Mouse (Mus musculus): Measurements from ENCODE around the gene Csf1.

DNA sequence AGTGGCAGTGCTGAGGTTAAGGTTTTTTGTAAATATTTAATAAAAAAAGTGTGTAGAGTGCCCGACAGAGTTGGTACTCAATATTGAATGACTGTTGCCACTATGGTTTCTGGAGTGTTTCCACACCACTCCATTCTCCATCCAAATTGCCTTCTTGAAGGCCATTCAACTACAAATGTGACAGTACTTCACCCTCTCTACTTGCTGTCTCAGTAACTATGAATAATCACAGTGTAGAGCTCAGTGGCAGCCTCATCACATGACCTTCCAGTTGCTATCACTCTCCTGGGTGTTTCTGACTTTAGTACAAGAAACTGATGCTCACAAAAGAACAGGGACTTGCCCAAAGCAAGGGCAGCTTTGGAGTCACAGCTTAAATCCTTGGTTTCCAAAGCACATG, 44.3 kb downstream of the Csf1 start:
- no peak for TF ChIP-seq CTCF (IDR thresholded peaks at IDR 0.05; ENCODE audit: extremely low read depth, insufficient read depth, insufficient read length, insufficient replicate concordance)
- no peak for TF ChIP-seq POLR2A (IDR thresholded peaks at IDR 0.05; ENCODE audit: low read depth, low read length)
